Mouse (Mus musculus) heart, adult 2 months (tissue): ENCODE results near the gene Unc79.

Experiments used
- EP300 ChIP-seq: fragments of 200-500 bp; IDR thresholded peaks from 2 replicates; pipeline ENCODE4 v1.6.1; 2011; ENCODE audit warnings: low read depth, low read length, control low read depth; ENCODE audit not compliant: insufficient read depth
- POLR2A ChIP-seq: fragments of 200-500 bp; IDR thresholded peaks from 2 replicates; pipeline ENCODE4 v1.6.1; 2011; ENCODE audit warnings: mild to moderate bottlenecking, low read depth, low read length, control low read depth; ENCODE audit not compliant: insufficient read depth

DNA sequence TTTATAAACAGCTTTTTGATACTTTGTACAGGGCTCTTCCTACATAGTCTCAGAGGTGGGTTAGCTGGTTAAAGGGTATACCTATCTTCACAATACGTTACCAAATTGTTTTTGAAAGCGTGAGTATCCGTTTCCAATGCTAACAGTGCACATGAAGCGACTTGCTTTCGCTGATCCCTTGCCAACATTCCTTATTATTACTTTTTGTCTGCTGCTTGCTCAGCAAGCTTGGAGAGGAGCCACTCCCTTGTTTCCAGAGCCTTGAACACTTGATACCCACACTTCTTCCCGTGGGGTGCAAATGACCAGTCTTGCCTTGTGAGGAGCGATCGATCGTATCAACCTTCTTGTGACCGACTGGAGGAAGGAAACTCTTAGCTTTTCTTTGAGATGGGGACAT, 112.1 kb downstream of the Unc79 start:
- TF ChIP-seq POLR2A (no peak), EP300 (no peak)
